Mouse (Mus musculus): ENCODE results near the gene Stom.

GRCm38 (mm10) chr2:35278371-35279210, 58.2 kb downstream of the Stom start:
- no peak for TF ChIP-seq CTCF (conservative IDR thresholded peaks at IDR 0.05; ENCODE audit: insufficient read depth, insufficient read length, low read depth, low read length)
- TF ChIP-seq POLR2A (IDR thresholded peaks at IDR 0.05; ENCODE audit: low read depth, low read length): no peak

Data from kidney, adult 2 months (tissue).